ENCODE assay signal across 16 mouse cellular contexts in the genomic region with DNA sequence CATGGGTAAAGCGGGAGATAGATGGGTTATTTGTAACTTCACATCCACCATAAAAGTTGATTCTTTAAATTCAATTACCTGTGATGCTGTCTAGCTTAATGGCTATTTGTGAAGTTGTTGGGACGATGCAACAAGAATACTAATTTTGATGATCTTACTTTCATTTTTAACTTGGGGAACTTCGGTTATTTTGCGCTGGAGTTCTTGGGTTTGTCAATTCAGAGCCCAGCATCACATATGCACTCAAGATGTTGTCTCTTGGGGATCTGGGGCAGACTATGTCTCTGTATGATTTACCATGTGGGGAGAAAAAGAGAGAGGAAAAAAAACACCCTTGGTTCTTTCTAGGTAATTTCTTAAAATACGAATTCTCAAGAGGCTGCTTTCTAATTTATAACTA. TPM values are rescaled to one million over a fixed set of nuclear protein-coding genes. Genes with fewer than 3 reads are reported as not detected.
DNase-seq lines count a peak whose midpoint lies in the region; ATAC-seq and TF ChIP-seq lines count a peak whose summit lies in the region.
"Had no signal": no experiment of that assay in that cellular context is flagged by ENCODE, and none has a peak within 500 bp of the region (broad histone marks: within the 10 kb centered on the region; RNA-seq: fewer than 3 reads in every experiment).

No protein-coding gene starts in this region.

- no peak for TF ChIP-seq CTCF in cortical plate, adult 2 months (IDR thresholded peaks at IDR 0.05; ENCODE audit: extremely low read depth, insufficient read depth, low read length)
- TF ChIP-seq CTCF in midbrain, postnatal 0 days (IDR thresholded peaks at IDR 0.05), result no peak

- no peak for TF ChIP-seq POLR2A in cortical plate, adult 2 months (IDR thresholded peaks at IDR 0.05; ENCODE audit: extremely low read depth, insufficient read depth, low read length)

- H3K27me3 ChIP-seq in hindbrain, embryonic 15.5 days, result no peaks in the 10 kb centered on the region
- peaks cover 5% of the 10 kb centered on the region; the same call in 1 of the 2 replicates for H3K27me3 ChIP-seq in hindbrain, embryonic 12.5 days
- H3K27me3 ChIP-seq in midbrain, postnatal 0 days (ENCODE audit: insufficient read depth, low read length), result no peaks in the 10 kb centered on the region
- H3K27me3 ChIP-seq: heart, embryonic 15.5 days had no signal

- peak overlapping the region; percentile 88; the same call in 1 of the 2 replicates for H3K27ac ChIP-seq in hindbrain, embryonic 15.5 days (replicated peaks)
- no peak overlapping the region for H3K27ac ChIP-seq in hindbrain, embryonic 12.5 days
- peak overlapping the region; percentile 66; the same call in 1 of the 2 replicates for H3K27ac ChIP-seq in cortical plate, adult 2 months (ENCODE audit: insufficient read depth, low read length)
- peak overlapping the region; percentile 92 for H3K27ac ChIP-seq in midbrain, postnatal 0 days (ENCODE audit: low read depth, low read length)
- H3K27ac ChIP-seq: embryonic facial prominence, embryonic 15.5 days; heart, embryonic 15.5 days; stomach, postnatal 0 days had no signal

- H3K36me3 ChIP-seq in hindbrain, embryonic 15.5 days, result no peaks in the 10 kb centered on the region
- H3K36me3 ChIP-seq in hindbrain, embryonic 12.5 days, result no peaks in the 10 kb centered on the region
- H3K36me3 ChIP-seq in midbrain, postnatal 0 days (ENCODE audit: insufficient read depth, low read length), result no peaks in the 10 kb centered on the region
- H3K36me3 ChIP-seq: embryonic facial prominence, embryonic 15.5 days; heart, embryonic 15.5 days had no signal

- peaks cover 20% of the 10 kb centered on the region for H3K4me1 ChIP-seq in hindbrain, embryonic 15.5 days (replicated peaks)
- 0 out of 2 replicates have a peak, but pooled peaks cover 4% of the 10 kb centered on the region for H3K4me1 ChIP-seq in hindbrain, embryonic 12.5 days
- peaks cover 6% of the 10 kb centered on the region; the same call in 1 of the 2 replicates for H3K4me1 ChIP-seq in cortical plate, adult 2 months (ENCODE audit: control insufficient read depth, insufficient read depth, low read length)
- no peaks in the 10 kb centered on the region; the same call in 1 of the 2 replicates for H3K4me1 ChIP-seq in midbrain, postnatal 0 days (ENCODE audit: insufficient read depth, low read length)

- ATAC-seq in hindbrain, embryonic 15.5 days (ENCODE audit: low FRiP score, low read depth), result no peak
- no peak for ATAC-seq in hindbrain, embryonic 12.5 days (ENCODE audit: low FRiP score)
- no peak for ATAC-seq in midbrain, postnatal 0 days (ENCODE audit: low FRiP score)
- no peak for ATAC-seq in CD4-positive, CD25-positive, alpha-beta regulatory T cell, adult 4 months
- ATAC-seq: Patski had no signal

- 0 out of 2 replicates have a peak overlapping the region, but pooled peaks have one; percentile 45 for H3K9ac ChIP-seq in hindbrain, embryonic 15.5 days
- no peak overlapping the region for H3K9ac ChIP-seq in hindbrain, embryonic 12.5 days
- H3K9ac ChIP-seq in midbrain, postnatal 0 days (replicated peaks; ENCODE audit: low read length, poor library complexity, severe bottlenecking), result peak overlapping the region; percentile 67
- H3K9ac ChIP-seq: embryonic facial prominence, embryonic 15.5 days; heart, embryonic 15.5 days had no signal

- peak overlapping the region; percentile 56 for H3K4me2 ChIP-seq in hindbrain, embryonic 15.5 days
- no peak overlapping the region for H3K4me2 ChIP-seq in hindbrain, embryonic 12.5 days (replicated peaks)
- H3K4me2 ChIP-seq in midbrain, postnatal 0 days (ENCODE audit: low read depth, low read length, poor library complexity, severe bottlenecking), result peak overlapping the region; percentile 52
- H3K4me2 ChIP-seq: heart, embryonic 15.5 days had no signal

- WGBS in hindbrain, embryonic 15.5 days, result 87% methylated on average over 5 of the region's 5 CpGs
- WGBS in hindbrain, embryonic 12.5 days, result 82% methylated on average over 5 of the region's 5 CpGs
- 68% methylated on average over 5 of the region's 5 CpGs for WGBS in midbrain, postnatal 0 days

- peak overlapping the region; percentile 35 for H3K4me3 ChIP-seq in hindbrain, embryonic 15.5 days
- no peak overlapping the region for H3K4me3 ChIP-seq in hindbrain, embryonic 12.5 days
- H3K4me3 ChIP-seq in cortical plate, adult 2 months (ENCODE audit: insufficient read depth, low read length), result peak overlapping the region; percentile 89
- peak overlapping the region; percentile 47 for H3K4me3 ChIP-seq in midbrain, postnatal 0 days (ENCODE audit: low read depth, low read length)
- H3K4me3 ChIP-seq: embryonic facial prominence, embryonic 15.5 days; heart, embryonic 15.5 days had no signal

- H3K9me3 ChIP-seq in hindbrain, embryonic 15.5 days, result no peaks in the 10 kb centered on the region
- H3K9me3 ChIP-seq in hindbrain, embryonic 12.5 days (replicated peaks), result no peaks in the 10 kb centered on the region
- no peaks in the 10 kb centered on the region for H3K9me3 ChIP-seq in midbrain, postnatal 0 days (ENCODE audit: low read length)
- H3K9me3 ChIP-seq: embryonic facial prominence, embryonic 15.5 days; heart, embryonic 15.5 days had no signal

- peak; percentile 7 for DNase-seq in embryo, embryonic 11 days
- DNase-seq in embryo, embryonic 9.5 days (ENCODE audit: extremely low spot score), result no peak
- no peak for DNase-seq in midbrain, postnatal 0 days (ENCODE audit: low spot score)
- no peak for DNase-seq in natural killer cell, adult 2 months (ENCODE audit: low spot score in 2 of 2)
- DNase-seq: adrenal gland, postnatal 36 days; heart, adult 18-20 months; kidney, adult 9 months; thymus, postnatal 25 days had no signal

RNA-seq across cellular contexts. Expression of a gene that starts 1.4 kb away (rescaled TPM):
- polyA plus RNA-seq in hindbrain, embryonic 15.5 days (2015; fragmentation: Nextera tagmentation; extraction: Ambion mirVana), result 18.8 and 19.5 TPM in 2 replicates
- 5.2 and 5.5 TPM in 2 replicates for polyA plus RNA-seq in hindbrain, embryonic 12.5 days (2016; fragmentation: Nextera tagmentation; extraction: Ambion mirVana)
- 80.9 and 90.5 TPM in 2 replicates for polyA plus RNA-seq in cortical plate, adult 2 months (2012; rRNA removed)
- total RNA-seq in midbrain, postnatal 0 days (2014; rRNA removed), result 27.0 and 32.8 TPM in 2 replicates
- 22.5 and 28.3 TPM in 2 replicates for polyA plus RNA-seq in midbrain, postnatal 0 days (2015; fragmentation: Nextera tagmentation; extraction: Ambion mirVana)
- under 1 TPM; 0.27 to 0.28 TPM for polyA plus RNA-seq in CD4-positive, CD25-positive, alpha-beta regulatory T cell, adult 4 months (2017; shearing (Covaris generic))

RNA-seq across cellular contexts. Expression of a gene that starts 41.8 kb away (rescaled TPM):
- 39.9 and 40.2 TPM in 2 replicates for polyA plus RNA-seq in hindbrain, embryonic 15.5 days (2015; fragmentation: Nextera tagmentation; extraction: Ambion mirVana)
- polyA plus RNA-seq in hindbrain, embryonic 12.5 days (2016; fragmentation: Nextera tagmentation; extraction: Ambion mirVana), result 52.7 and 55.2 TPM in 2 replicates
- 21.4 and 24.9 TPM in 2 replicates for polyA plus RNA-seq in cortical plate, adult 2 months (2012; rRNA removed)
- 4.9 and 10.1 TPM in 2 replicates for total RNA-seq in midbrain, postnatal 0 days (2014; rRNA removed)
- 25.5 and 31.4 TPM in 2 replicates for polyA plus RNA-seq in midbrain, postnatal 0 days (2015; fragmentation: Nextera tagmentation; extraction: Ambion mirVana)
- polyA plus RNA-seq in CD4-positive, CD25-positive, alpha-beta regulatory T cell, adult 4 months (2017; shearing (Covaris generic)), result 10 to 100 TPM; 29.8 to 33.4 TPM
